Mouse (Mus musculus): ENCODE measurements around the gene Plekha7.

Plekha7 gene

GRCm38 (mm10) chr7:116288996-116289395 lies 19.2 kb downstream of the Plekha7 start:
- DNase-seq (ENCODE audit: low spot score): no peak

- no peak for DNase-seq (ENCODE audit: low spot score)
Observed at GRCm38 (mm10) chr7:116287959-116288358, 20.2 kb downstream of the Plekha7 start.

- no peak for DNase-seq (ENCODE audit: low spot score)
Observed at GRCm38 (mm10) chr7:116286611-116287355, 21.4 kb downstream of the Plekha7 start.

- DNase-seq (ENCODE audit: low spot score): no peak
Observed at GRCm38 (mm10) chr7:116286173-116286572, 22.0 kb downstream of the Plekha7 start.

- DNase-seq (ENCODE audit: low spot score): no peak
Observed at GRCm38 (mm10) chr7:116285216-116285615, 23.0 kb downstream of the Plekha7 start.

- DNase-seq (ENCODE audit: low spot score): no peak
Observed at GRCm38 (mm10) chr7:116282755-116283154, 25.4 kb downstream of the Plekha7 start.

GRCm38 (mm10) chr7:116280126-116280525 lies 28.1 kb downstream of the Plekha7 start:
- DNase-seq (ENCODE audit: low spot score): no peak

GRCm38 (mm10) chr7:116278280-116278679 lies 29.9 kb downstream of the Plekha7 start:
- DNase-seq (ENCODE audit: low spot score): no peak

- no peak for DNase-seq (ENCODE audit: low spot score)
Observed at GRCm38 (mm10) chr7:116276315-116276714, 31.9 kb downstream of the Plekha7 start.

GRCm38 (mm10) chr7:116273111-116273510 lies 35.1 kb downstream of the Plekha7 start:
- DNase-seq (ENCODE audit: low spot score): no peak

- DNase-seq (ENCODE audit: low spot score): no peak
Observed at GRCm38 (mm10) chr7:116269501-116269995, 38.6 kb downstream of the Plekha7 start.

- no peak for DNase-seq (ENCODE audit: low spot score)
Observed at GRCm38 (mm10) chr7:116268113-116268926, 39.9 kb downstream of the Plekha7 start.

GRCm38 (mm10) chr7:116263281-116263680 lies 44.9 kb downstream of the Plekha7 start:
- no peak for DNase-seq (ENCODE audit: low spot score)

- no peak for DNase-seq (ENCODE audit: low spot score)
Observed at GRCm38 (mm10) chr7:116262508-116262907, 45.7 kb downstream of the Plekha7 start.

GRCm38 (mm10) chr7:116262101-116262500 lies 46.1 kb downstream of the Plekha7 start:
- no peak for DNase-seq (ENCODE audit: low spot score)

GRCm38 (mm10) chr7:116260826-116261615 lies 47.2 kb downstream of the Plekha7 start:
- DNase-seq (ENCODE audit: low spot score): no peak

- no peak for DNase-seq (ENCODE audit: low spot score)
Observed at GRCm38 (mm10) chr7:116258464-116259185, 49.6 kb downstream of the Plekha7 start.

GRCm38 (mm10) chr7:116257953-116258352 lies 50.2 kb downstream of the Plekha7 start:
- DNase-seq (ENCODE audit: low spot score): no peak

- no peak for DNase-seq (ENCODE audit: low spot score)
Observed at GRCm38 (mm10) chr7:116255664-116256063, 52.5 kb downstream of the Plekha7 start.

GRCm38 (mm10) chr7:116254660-116255059 lies 53.5 kb downstream of the Plekha7 start:
- DNase-seq (ENCODE audit: low spot score): no peak

GRCm38 (mm10) chr7:116252470-116252869 lies 55.7 kb downstream of the Plekha7 start:
- DNase-seq (ENCODE audit: low spot score): no peak

GRCm38 (mm10) chr7:116251516-116251915 lies 56.7 kb downstream of the Plekha7 start:
- no peak for DNase-seq (ENCODE audit: low spot score)

Data from T-cell, adult 2 months (primary cell).